Mouse (Mus musculus) fat pad, adult 2 months (tissue): ENCODE measurements around the gene Plekha6.
"Not testable (repeated sequence)": the region's sequence is repeated elsewhere in the genome, so short reads cannot be mapped to it uniquely, and the experiment has no call there.

Source experiments
- DNase-seq: peaks from one replicate; pipeline ENCODE4 v3.0.0-alpha.2; 2011; ENCODE audit warnings: low read depth, low spot score; ENCODE audit errors: extremely low read depth

Gene Plekha6

GRCm38 (mm10) chr1:133309652-133310267 lies 145.8 kb downstream of the Plekha6 start, which contains the start of gene Golt1a:
Gene Golt1a, plus strand, starts transcription at chr1:133309800.
- DNase-seq = no peak

GRCm38 (mm10) chr1:133311240-133311639 lies 147.2 kb downstream of the Plekha6 start:
- no peak for DNase-seq

GRCm38 (mm10) chr1:133311946-133312345 lies 147.9 kb downstream of the Plekha6 start:
- DNase-seq = no peak

GRCm38 (mm10) chr1:133314364-133314763 lies 150.4 kb downstream of the Plekha6 start:
- DNase-seq = no peak

GRCm38 (mm10) chr1:133315775-133316174 lies 151.8 kb downstream of the Plekha6 start:
- DNase-seq = no peak

GRCm38 (mm10) chr1:133316577-133316976 lies 152.6 kb downstream of the Plekha6 start:
- DNase-seq = no peak

- no peak for DNase-seq
Measured at GRCm38 (mm10) chr1:133317149-133317548, 153.1 kb downstream of the Plekha6 start.

GRCm38 (mm10) chr1:133321267-133321925 lies 157.4 kb downstream of the Plekha6 start, which contains the start of gene Kiss1:
Gene Kiss1, plus strand, starts transcription at chr1:133321875.
- no peak for DNase-seq

GRCm38 (mm10) chr1:133323333-133323732 lies 159.3 kb downstream of the Plekha6 start:
- DNase-seq = no peak

- no peak for DNase-seq
Measured at GRCm38 (mm10) chr1:133325951-133326350, 161.9 kb downstream of the Plekha6 start.

- DNase-seq = no peak
Measured at GRCm38 (mm10) chr1:133327094-133327493, 163.1 kb downstream of the Plekha6 start.

- DNase-seq = no peak
Measured at GRCm38 (mm10) chr1:133328299-133328795, 164.3 kb downstream of the Plekha6 start.

GRCm38 (mm10) chr1:133328896-133329637 lies 165.1 kb downstream of the Plekha6 start:
- DNase-seq = no peak

- DNase-seq = no peak
Measured at GRCm38 (mm10) chr1:133329638-133329964, 165.6 kb downstream of the Plekha6 start.

GRCm38 (mm10) chr1:133331142-133331541 lies 167.1 kb downstream of the Plekha6 start:
- no peak for DNase-seq

GRCm38 (mm10) chr1:133332656-133333430 lies 168.8 kb downstream of the Plekha6 start:
- DNase-seq = no peak

GRCm38 (mm10) chr1:133333937-133334336 lies 169.9 kb downstream of the Plekha6 start:
- no peak for DNase-seq

- not testable (repeated sequence) for DNase-seq
Measured at GRCm38 (mm10) chr1:133340403-133340802, 176.4 kb downstream of the Plekha6 start.

- DNase-seq = no peak
Measured at GRCm38 (mm10) chr1:133344357-133344756, 180.3 kb downstream of the Plekha6 start.

GRCm38 (mm10) chr1:133346531-133346930 lies 182.5 kb downstream of the Plekha6 start:
- DNase-seq = no peak

- DNase-seq = no peak
Measured at GRCm38 (mm10) chr1:133347226-133347625, 183.2 kb downstream of the Plekha6 start.
